Comparison of ENCODE assay signal across 8 mouse cellular contexts in genomic region chr5:3343566-3344080, GRCm38 (mm10). TPM values are rescaled to one million over a fixed set of nuclear protein-coding genes. Genes with fewer than 3 reads are reported as not detected.
DNase-seq lines count a peak whose midpoint lies in the region; ATAC-seq and TF ChIP-seq lines count a peak whose summit lies in the region.

No protein-coding gene starts in this region.

- intact Hi-C loops in gastrocnemius, adult 2 months (cut with DNase I) = loop anchor here (2.0 to 10.0 kb wide), 2 partner anchors 173 to 189 kb away; no protein-coding TSS in a partner anchor
- intact Hi-C loops in left cerebral cortex, postnatal 10 days (cut with DNase I) = loop anchor here (2.0 to 10.0 kb wide), 2 partner anchors 173 to 189 kb away; no protein-coding TSS in a partner anchor

- peak overlapping the region; percentile 48 for H3K9ac ChIP-seq in hindbrain, embryonic 15.5 days

- peak overlapping the region; percentile 74 for H3K27ac ChIP-seq in gastrocnemius, adult 2 months
- H3K27ac ChIP-seq in hindbrain, embryonic 15.5 days (replicated peaks) = peak overlapping the region; percentile 74

- peak overlapping the region; percentile 90 for H3K4me3 ChIP-seq in gastrocnemius, adult 2 months
- H3K4me3 ChIP-seq in hindbrain, embryonic 15.5 days = peak overlapping the region; percentile 62
- peak overlapping the region; percentile 97 for H3K4me3 ChIP-seq in megakaryocyte, embryonic 14.5 days (replicated peaks)

- under 1% methylated on average over 36 of the region's 37 CpGs for whole genome bisulfite sequencing in hindbrain, embryonic 15.5 days

- H3K4me2 ChIP-seq in hindbrain, embryonic 15.5 days = peak overlapping the region; percentile 98

- H3K27me3 ChIP-seq in hindbrain, embryonic 15.5 days = peaks cover 21% of the 10 kb centered on the region
- H3K27me3 ChIP-seq in megakaryocyte, embryonic 14.5 days (replicated peaks) = no peaks in the 10 kb centered on the region

- no peaks in the 10 kb centered on the region for H3K9me3 ChIP-seq in hindbrain, embryonic 15.5 days
- peaks cover 4% of the 10 kb centered on the region; the same call in 1 of the 2 replicates for H3K9me3 ChIP-seq in megakaryocyte, embryonic 14.5 days

- peak; percentile 3; the same call in 1 of the 2 replicates for TF ChIP-seq CTCF in gastrocnemius, adult 2 months (IDR thresholded peaks at IDR 0.05)

- ATAC-seq in hindbrain, embryonic 15.5 days (ENCODE audit: low FRiP score, low read depth) = peak; percentile 65

- DNase-seq in T-cell, adult 2 months (ENCODE audit: low spot score) = peak; percentile 37
- DNase-seq in cerebellum, postnatal 14 days = peak; percentile 26 to 41
- DNase-seq in gastrocnemius, adult 2 months = peak; percentile 51
- DNase-seq in left cerebral cortex, postnatal 10 days (ENCODE audit: extremely low spot score in 1 of 2, low spot score in 2 of 2) = peak; percentile 23 to 68
- peak; percentile 26 for DNase-seq in right cerebral cortex, postnatal 14 days
- DNase-seq in yolk sac, embryonic 10.5 days (ENCODE audit: low spot score) = peak; percentile 72

- no peaks in the 10 kb centered on the region for H3K36me3 ChIP-seq in hindbrain, embryonic 15.5 days
- H3K36me3 ChIP-seq in megakaryocyte, embryonic 14.5 days (replicated peaks; ENCODE audit: low read length) = peaks cover 3% of the 10 kb centered on the region

- H3K4me1 ChIP-seq in hindbrain, embryonic 15.5 days (replicated peaks) = peaks cover 36% of the 10 kb centered on the region
- peaks cover 20% of the 10 kb centered on the region for H3K4me1 ChIP-seq in megakaryocyte, embryonic 14.5 days

RNA-seq across cellular contexts. Expression of gene Cdk6, which starts 2.3 kb away (rescaled TPM):
- total RNA-seq in gastrocnemius, adult 2 months (2021) = 1 to 10 TPM in 1 of 2 experiments, under 1 TPM in 1; 0.92 to 1.2 TPM
- polyA plus RNA-seq in hindbrain, embryonic 15.5 days (2015; fragmentation: Nextera tagmentation; extraction: Ambion mirVana) = 12.0 and 18.3 TPM in 2 replicates
- total RNA-seq in left cerebral cortex, postnatal 10 days (2021) = 10 to 100 TPM in 1 of 2 experiments, 1 to 10 TPM in 1; 8.7 to 12.0 TPM
- polyA plus RNA-seq in megakaryocyte, embryonic 14.5 days (2012; ENCODE audit: insufficient read depth, low replicate concordance) = 6.8 and 9.5 TPM in 2 replicates

Comparison
In these comparisons a context has a peak if more than half of its experiments do, and no peak if none do; other contexts are left out.
1. Peak in every context shown above with its lines: DNase-seq, ATAC-seq, H3K4me3 ChIP-seq and H3K27ac ChIP-seq.
2. RNA of gene Cdk6, which starts 2.3 kb away (total RNA-seq): 8.7 to 12.0 TPM in left cerebral cortex, postnatal 10 days; 0.92 to 1.2 TPM in gastrocnemius, adult 2 months; every median in the first group is over 4 times any median in the second.